Mouse (Mus musculus) kidney, adult 2 months (tissue): Measurements from ENCODE around the gene Prkce.

ENCODE experiments used
- CTCF ChIP-seq: fragments of 200-500 bp; conservative IDR thresholded peaks from 2 replicates; pipeline ENCODE4 v1.5.1; 2011; ENCODE audit warnings: low read depth, mild to moderate bottlenecking, control low read depth, low read length, moderate library complexity, mixed read lengths; ENCODE audit not compliant: insufficient read depth, insufficient read length
- POLR2A ChIP-seq: fragments of 200-500 bp; IDR thresholded peaks from one replicate; pipeline ENCODE4 v1.6.1; 2011; ENCODE audit warnings: low read depth, low read length, control low read depth

- TF ChIP-seq POLR2A, result no peak
- TF ChIP-seq CTCF, result no peak
Measured at GRCm38 (mm10) chr17:86412141-86412540, 244.6 kb downstream of the Prkce start.
